Mouse (Mus musculus) kidney, postnatal 14 days (tissue): ENCODE measurements around the gene Zfp316.
A peak's percentile ranks its signal among the peaks of the same experiment; 100 is the strongest.

Experiments used
- DNase-seq: peaks from one replicate; pipeline ENCODE4 v3.0.0; 2022; ENCODE audit warnings: mixed read lengths

Zfp316 gene

GRCm38 (mm10) chr5:143269363-143270150 is at the start of gene Zfp316:
Zfp316 (minus strand) TSS chr5:143270022.
- DNase-seq, result peak; percentile 83

- peak; percentile 60 for DNase-seq
Measured at GRCm38 (mm10) chr5:143317288-143317610, 47.4 kb upstream of the Zfp316 start.

GRCm38 (mm10) chr5:143316605-143317287 is 46.9 kb upstream of the Zfp316 start:
- no peak for DNase-seq

- DNase-seq, result no peak
Measured at GRCm38 (mm10) chr5:143315514-143315888, 45.7 kb upstream of the Zfp316 start.

- peak; percentile 94 for DNase-seq
Measured at GRCm38 (mm10) chr5:143314730-143315513, 45.1 kb upstream of the Zfp316 start, which contains the start of gene E130309D02Rik. E130309D02Rik (minus strand) TSS chr5:143315360.

- DNase-seq, result no peak
Measured at GRCm38 (mm10) chr5:143314183-143314729, 44.4 kb upstream of the Zfp316 start.

- DNase-seq, result peak; percentile 81
Measured at GRCm38 (mm10) chr5:143311886-143312285, 42.1 kb upstream of the Zfp316 start.

GRCm38 (mm10) chr5:143309916-143310315 is 40.1 kb upstream of the Zfp316 start:
- DNase-seq, result no peak

GRCm38 (mm10) chr5:143308825-143309224 is 39.0 kb upstream of the Zfp316 start:
- no peak for DNase-seq

- no peak for DNase-seq
Measured at GRCm38 (mm10) chr5:143304251-143304650, 34.4 kb upstream of the Zfp316 start.

- peak; percentile 16 for DNase-seq
Measured at GRCm38 (mm10) chr5:143301296-143301695, 31.5 kb upstream of the Zfp316 start.

- DNase-seq, result peak; percentile 55
Measured at GRCm38 (mm10) chr5:143299686-143300085, 29.9 kb upstream of the Zfp316 start.

GRCm38 (mm10) chr5:143298391-143298790 is 28.6 kb upstream of the Zfp316 start:
- no peak for DNase-seq

- peak; percentile 15 for DNase-seq
Measured at GRCm38 (mm10) chr5:143297986-143298385, 28.2 kb upstream of the Zfp316 start.

GRCm38 (mm10) chr5:143295330-143295729 is 25.5 kb upstream of the Zfp316 start:
- DNase-seq, result no peak

- no peak for DNase-seq
Measured at GRCm38 (mm10) chr5:143294862-143295261, 25.0 kb upstream of the Zfp316 start.

- DNase-seq, result peak; percentile 32
Measured at GRCm38 (mm10) chr5:143293404-143293803, 23.6 kb upstream of the Zfp316 start, which contains the start of gene Zfp853. Zfp853 (minus strand) TSS chr5:143293623.

GRCm38 (mm10) chr5:143292879-143293278 is 23.1 kb upstream of the Zfp316 start:
- DNase-seq, result no peak

- no peak for DNase-seq
Measured at GRCm38 (mm10) chr5:143289299-143289698, 19.5 kb upstream of the Zfp316 start.

GRCm38 (mm10) chr5:143288378-143288911 is 18.6 kb upstream of the Zfp316 start:
- no peak for DNase-seq

GRCm38 (mm10) chr5:143287774-143288328 is 18.0 kb upstream of the Zfp316 start:
- peak; percentile 9 for DNase-seq

GRCm38 (mm10) chr5:143284762-143285161 is 14.9 kb upstream of the Zfp316 start:
- DNase-seq, result peak; percentile 22
